Mouse (Mus musculus): ENCODE measurements at regions not wholly inside any gene's neighbourhood (a gene's known extent, or its start where the extent isn't known, plus 50 kb on each side); places are given as distances from the start of the nearest gene placed in this dataset.

- DNase-seq (ENCODE audit: low read depth, low spot score): no peak
Observed at GRCm38 (mm10) chr5:146684429-146684828, 99.4 kb upstream of the Gpr12 start.

- no peak for DNase-seq (ENCODE audit: low read depth, low spot score)
Observed at GRCm38 (mm10) chr5:146683554-146683953, 98.5 kb upstream of the Gpr12 start.

- DNase-seq (ENCODE audit: low read depth, low spot score): no peak
Observed at GRCm38 (mm10) chr5:146682893-146683292, 97.9 kb upstream of the Gpr12 start.

GRCm38 (mm10) chr5:146681512-146681911 is 96.5 kb upstream of the Gpr12 start:
- DNase-seq (ENCODE audit: low read depth, low spot score): no peak

- DNase-seq (ENCODE audit: low read depth, low spot score): peak; percentile 40
Observed at GRCm38 (mm10) chr5:146679198-146679681, 94.2 kb upstream of the Gpr12 start.

GRCm38 (mm10) chr5:146678775-146679170 is 93.7 kb upstream of the Gpr12 start:
- no peak for DNase-seq (ENCODE audit: low read depth, low spot score)

GRCm38 (mm10) chr5:146678049-146678774 is 93.2 kb upstream of the Gpr12 start:
- DNase-seq (ENCODE audit: low read depth, low spot score): no peak

GRCm38 (mm10) chr5:146677151-146677515 is 92.1 kb upstream of the Gpr12 start:
- DNase-seq (ENCODE audit: low read depth, low spot score): peak; percentile 31

GRCm38 (mm10) chr5:146676470-146677150 is 91.6 kb upstream of the Gpr12 start:
- peak; percentile 52 for DNase-seq (ENCODE audit: low read depth, low spot score)

GRCm38 (mm10) chr5:146675887-146676277 is 90.8 kb upstream of the Gpr12 start:
- no peak for DNase-seq (ENCODE audit: low read depth, low spot score)

- DNase-seq (ENCODE audit: low read depth, low spot score): peak; percentile 91
Observed at GRCm38 (mm10) chr5:146675006-146675886, 90.2 kb upstream of the Gpr12 start.

- peak; percentile 23 for DNase-seq (ENCODE audit: low read depth, low spot score)
Observed at GRCm38 (mm10) chr5:146661751-146662150, 76.7 kb upstream of the Gpr12 start.

- no peak for DNase-seq (ENCODE audit: low read depth, low spot score)
Observed at GRCm38 (mm10) chr5:146657228-146657627, 72.2 kb upstream of the Gpr12 start.

- no peak for DNase-seq (ENCODE audit: low read depth, low spot score)
Observed at GRCm38 (mm10) chr5:146655394-146655793, 70.4 kb upstream of the Gpr12 start.

- no peak for DNase-seq (ENCODE audit: low read depth, low spot score)
Observed at GRCm38 (mm10) chr5:146653686-146654450, 68.8 kb upstream of the Gpr12 start.

- DNase-seq (ENCODE audit: low read depth, low spot score): no peak
Observed at GRCm38 (mm10) chr5:146652874-146653273, 67.8 kb upstream of the Gpr12 start.

GRCm38 (mm10) chr5:146648519-146649060 is 63.6 kb upstream of the Gpr12 start:
- no peak for DNase-seq (ENCODE audit: low read depth, low spot score)

- no peak for DNase-seq (ENCODE audit: low read depth, low spot score)
Observed at GRCm38 (mm10) chr5:146647628-146648380, 62.8 kb upstream of the Gpr12 start.

GRCm38 (mm10) chr5:146644499-146644898 is 59.5 kb upstream of the Gpr12 start:
- peak; percentile 73 for DNase-seq (ENCODE audit: low read depth, low spot score)

GRCm38 (mm10) chr5:146641931-146642330 is 56.9 kb upstream of the Gpr12 start:
- DNase-seq (ENCODE audit: low read depth, low spot score): no peak

Data from ES-CJ7 (cell line).